Mouse (Mus musculus): ENCODE results near the gene Sept9.

DNA sequence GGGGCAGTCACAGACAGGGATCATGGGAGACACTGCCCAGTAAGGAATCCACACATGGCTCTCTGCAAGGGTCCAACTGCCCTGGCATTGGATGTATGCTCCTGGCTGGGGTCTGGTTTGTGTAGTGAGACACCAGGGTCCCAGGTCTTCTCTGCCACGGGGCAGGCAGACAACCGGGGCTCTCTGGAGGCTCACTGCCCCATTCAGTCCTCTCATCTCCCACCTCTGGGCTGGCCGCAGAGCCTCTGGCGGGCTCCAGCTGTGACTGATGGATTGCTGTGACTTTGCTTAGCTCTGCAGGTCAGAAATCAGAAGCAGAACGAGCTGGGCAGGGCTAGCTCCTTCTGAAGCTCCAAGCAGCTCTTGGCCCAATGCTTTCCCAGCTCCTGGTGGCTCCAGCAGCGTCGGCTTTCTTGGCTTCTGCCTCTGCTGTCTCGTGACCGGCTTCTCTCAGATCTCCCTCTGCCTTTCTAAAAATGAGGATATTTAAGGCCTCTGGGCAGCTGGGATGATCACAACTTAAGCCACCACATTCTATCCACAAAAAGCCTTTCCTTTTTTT, 36.5 kb downstream of the Sept9 start:
- TF ChIP-seq POLR2A (IDR thresholded peaks at IDR 0.05; ENCODE audit: control insufficient read depth, low read depth, low read length) (no peak), CTCF (IDR thresholded peaks at IDR 0.05; ENCODE audit: control insufficient read depth, insufficient read depth, insufficient replicate concordance, low read depth, low read length) (no peak)
